Mouse (Mus musculus) ES-CJ7 (cell line): ENCODE results near the gene Zfp804a.

Experiments
- DNase-seq: peaks from one replicate; pipeline ENCODE4 v3.0.0; 2011; ENCODE audit warnings: low read depth, low spot score

Gene Zfp804a

GRCm38 (mm10) chr2:82253382-82253781, 200.4 kb downstream of the Zfp804a start:
- DNase-seq: no peak

GRCm38 (mm10) chr2:82282591-82283269, 229.7 kb downstream of the Zfp804a start:
- DNase-seq: no peak

GRCm38 (mm10) chr2:82294932-82295493, 242.0 kb downstream of the Zfp804a start:
- no peak for DNase-seq
